Mouse (Mus musculus): ENCODE results near the gene Ggt5. TPM values are rescaled to one million over a fixed set of nuclear protein-coding genes. Genes with fewer than 3 reads are reported as not detected.

Gene Ggt5
- polyA plus RNA-seq, 1 experiment from 2014 or later, result 7.8 TPM

DNA sequence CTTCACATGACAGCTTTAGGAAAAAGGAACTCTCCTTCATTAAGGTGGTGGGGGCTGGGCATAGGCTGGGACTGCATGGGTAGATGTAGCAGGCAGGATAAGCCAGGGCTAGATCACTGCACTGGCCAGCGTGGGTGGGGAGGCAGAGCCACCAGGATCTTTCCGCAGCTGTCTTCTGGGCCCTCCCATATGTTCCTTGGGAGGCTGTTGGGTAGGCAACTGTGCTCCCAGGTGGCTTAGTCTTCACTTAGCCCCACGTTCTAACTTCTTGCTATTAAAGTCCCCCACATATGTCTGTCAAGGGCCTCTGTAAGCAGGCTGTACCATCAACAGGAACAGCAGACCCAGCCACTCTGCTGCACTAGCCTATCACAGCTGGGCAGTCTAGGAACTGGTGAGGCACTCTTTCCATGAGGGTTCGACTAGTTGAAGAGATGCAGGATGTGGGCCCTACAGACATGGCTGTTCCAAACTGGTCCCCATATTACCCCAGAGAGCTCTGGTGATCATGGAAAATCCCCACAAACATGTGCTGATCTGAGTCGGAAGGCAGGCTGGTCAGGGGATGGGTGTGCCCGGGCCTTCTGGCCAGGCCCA, 61.3 kb downstream of the Ggt5 start:
- Histone ChIP-seq H3K4me3 (ENCODE audit: low read depth, low read length) (no peak overlapping the region), H3K4me2 (ENCODE audit: low read length) (no peak overlapping the region), H3K27ac (ENCODE audit: low read depth) (no peak overlapping the region), H3K9me3 (ENCODE audit: control insufficient read depth, low read length) (no peaks in the 10 kb centered on the region), H3K36me3 (ENCODE audit: control insufficient read depth, insufficient read depth, low read length) (peaks cover 98% of the 10 kb centered on the region), H3K27me3 (replicated peaks; ENCODE audit: control insufficient read depth, insufficient read depth, low read length) (no peaks in the 10 kb centered on the region), H3K4me1 (replicated peaks; ENCODE audit: control insufficient read depth, insufficient read depth, low read length) (no peaks in the 10 kb centered on the region), H3K9ac (ENCODE audit: low read length) (no peak overlapping the region)
- 97% methylated on average over 6 of the region's 6 CpGs for WGBS
- no peak for ATAC-seq (replicated peaks; ENCODE audit: low FRiP score, low TSS enrichment, low read depth)
- no peak for DNase-seq (ENCODE audit: low spot score)

DNA sequence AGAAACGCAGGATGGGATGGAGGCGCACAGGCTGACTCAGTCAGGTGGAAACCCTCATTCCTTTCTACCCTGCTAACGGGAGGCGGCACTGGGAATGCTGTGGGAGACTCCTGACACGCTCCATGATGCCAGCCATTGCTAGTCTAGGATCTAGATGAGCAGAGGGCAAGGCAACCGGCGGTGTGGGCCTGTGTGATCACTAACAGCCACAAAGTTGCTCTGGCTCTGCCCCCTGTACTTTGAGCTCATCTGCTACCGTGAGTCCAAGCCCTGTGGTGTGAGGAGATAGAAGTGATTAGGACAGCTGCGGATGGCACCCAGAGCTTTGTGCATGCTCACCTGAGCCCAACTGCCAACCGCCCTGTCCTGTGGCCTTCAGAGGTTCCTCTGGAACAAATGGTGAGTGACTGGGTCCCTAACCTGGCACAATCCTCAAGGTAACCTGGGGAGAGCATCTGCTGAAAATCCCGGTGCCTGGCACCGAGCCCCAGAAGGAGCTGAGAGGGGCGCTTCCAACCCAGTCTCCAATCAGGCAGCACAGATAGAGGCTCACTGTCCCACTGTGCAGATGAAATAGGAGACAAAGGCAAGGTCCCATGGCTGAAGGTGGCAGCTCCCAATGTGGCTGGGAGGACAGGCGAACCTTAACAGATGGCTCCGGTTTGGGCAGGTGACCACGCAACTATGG, 62.4 kb downstream of the Ggt5 start:
- Histone ChIP-seq H3K27me3 (replicated peaks; ENCODE audit: control insufficient read depth, insufficient read depth, low read length) (no peaks in the 10 kb centered on the region), H3K9ac (ENCODE audit: low read length) (no peak overlapping the region), H3K4me2 (ENCODE audit: low read length) (no peak overlapping the region), H3K36me3 (ENCODE audit: control insufficient read depth, insufficient read depth, low read length) (peaks cover 97% of the 10 kb centered on the region), H3K4me3 (ENCODE audit: low read depth, low read length) (no peak overlapping the region), H3K9me3 (ENCODE audit: control insufficient read depth, low read length) (no peaks in the 10 kb centered on the region), H3K4me1 (replicated peaks; ENCODE audit: control insufficient read depth, insufficient read depth, low read length) (no peaks in the 10 kb centered on the region), H3K27ac (ENCODE audit: low read depth) (no peak overlapping the region)
- 95% methylated on average over 16 of the region's 16 CpGs for WGBS
- DNase-seq (ENCODE audit: low spot score), result no peak
- no peak for ATAC-seq (replicated peaks; ENCODE audit: low FRiP score, low TSS enrichment, low read depth)

DNA sequence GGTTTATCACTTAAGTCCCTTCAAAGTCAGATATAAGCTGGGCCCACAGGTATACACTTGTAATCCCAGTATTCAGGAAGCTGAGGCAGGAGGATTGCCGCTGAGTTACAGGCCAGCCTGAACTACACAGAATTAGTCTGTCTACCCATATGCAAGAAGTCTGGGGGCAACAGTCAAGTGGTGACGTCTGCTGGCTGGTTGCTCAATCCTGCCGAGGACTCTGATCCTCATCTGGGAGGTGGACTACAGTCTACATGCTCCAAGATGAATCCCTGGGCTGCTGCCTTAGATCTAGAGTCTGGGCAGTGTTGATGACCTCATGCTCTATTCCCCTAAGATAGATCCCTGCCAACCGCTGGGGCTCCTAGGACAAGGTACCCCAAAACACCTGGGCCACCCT, 64.9 kb downstream of the Ggt5 start:
- DNase-seq (ENCODE audit: low spot score) (no peak), ATAC-seq (replicated peaks; ENCODE audit: low FRiP score, low TSS enrichment, low read depth) (no peak)
- H3K4me2 ChIP-seq (ENCODE audit: low read length), result no peak overlapping the region
- H3K9ac ChIP-seq (ENCODE audit: low read length), result no peak overlapping the region
- no peaks in the 10 kb centered on the region for H3K27me3 ChIP-seq (replicated peaks; ENCODE audit: control insufficient read depth, insufficient read depth, low read length)
- H3K36me3 ChIP-seq (ENCODE audit: control insufficient read depth, insufficient read depth, low read length), result peaks cover 97% of the 10 kb centered on the region
- no peak overlapping the region for H3K27ac ChIP-seq (ENCODE audit: low read depth)
- H3K4me3 ChIP-seq (ENCODE audit: low read depth, low read length), result no peak overlapping the region
- 93% methylated on average over 4 of the region's 4 CpGs for WGBS
- no peaks in the 10 kb centered on the region for H3K9me3 ChIP-seq (ENCODE audit: control insufficient read depth, low read length)
- no peaks in the 10 kb centered on the region for H3K4me1 ChIP-seq (replicated peaks; ENCODE audit: control insufficient read depth, insufficient read depth, low read length)

DNA sequence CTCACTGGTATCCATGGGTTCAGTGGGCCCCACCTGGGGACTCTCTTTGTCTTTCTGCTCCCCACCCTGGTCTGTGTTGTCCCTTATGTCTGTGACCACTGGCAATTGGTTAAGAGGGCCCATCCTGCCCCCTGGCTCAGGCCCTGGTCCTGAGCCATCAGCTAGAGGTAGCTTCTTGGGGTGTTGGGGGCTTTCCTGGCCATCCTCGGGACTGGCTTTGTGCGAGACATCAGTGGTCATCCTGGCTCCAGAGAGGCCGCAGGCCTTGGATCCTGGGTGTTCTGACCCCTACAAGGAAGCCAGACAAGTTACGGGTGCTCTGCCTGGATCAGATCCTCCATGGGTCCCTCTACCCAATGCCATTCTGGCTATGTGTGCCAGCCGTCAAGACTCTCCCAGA, 68.0 kb downstream of the Ggt5 start:
- Histone ChIP-seq H3K36me3 (ENCODE audit: control insufficient read depth, insufficient read depth, low read length) (peaks cover 82% of the 10 kb centered on the region), H3K4me2 (ENCODE audit: low read length) (no peak overlapping the region), H3K27ac (ENCODE audit: low read depth) (no peak overlapping the region), H3K9ac (ENCODE audit: low read length) (no peak overlapping the region), H3K4me3 (ENCODE audit: low read depth, low read length) (no peak overlapping the region), H3K27me3 (replicated peaks; ENCODE audit: control insufficient read depth, insufficient read depth, low read length) (no peaks in the 10 kb centered on the region), H3K9me3 (ENCODE audit: control insufficient read depth, low read length) (no peaks in the 10 kb centered on the region), H3K4me1 (replicated peaks; ENCODE audit: control insufficient read depth, insufficient read depth, low read length) (no peaks in the 10 kb centered on the region)
- ATAC-seq (replicated peaks; ENCODE audit: low FRiP score, low TSS enrichment, low read depth) (no peak), DNase-seq (ENCODE audit: low spot score) (no peak)
- WGBS, result 90% methylated on average over 5 of the region's 5 CpGs

DNA sequence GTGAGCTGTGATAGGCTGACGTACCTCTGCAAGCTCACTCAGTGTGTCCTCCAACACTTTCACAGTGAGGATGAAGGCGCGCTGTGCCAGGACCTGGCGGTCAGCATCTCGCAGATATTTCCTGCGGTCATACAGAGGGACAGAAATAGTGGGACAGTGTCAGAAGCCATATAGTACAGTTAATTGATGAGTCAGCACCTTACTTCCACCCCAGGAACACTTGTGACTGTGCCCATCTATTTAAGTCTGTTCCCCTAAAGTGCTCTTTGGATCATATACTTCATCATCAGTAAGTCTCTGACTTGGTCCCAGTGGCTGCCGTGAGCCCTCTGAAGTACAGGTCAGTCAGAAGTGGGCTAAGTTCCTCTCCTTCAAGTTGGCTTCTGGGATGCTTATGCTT, 68.6 kb downstream of the Ggt5 start:
- ATAC-seq (replicated peaks; ENCODE audit: low FRiP score, low TSS enrichment, low read depth) (no peak), DNase-seq (ENCODE audit: low spot score) (no peak)
- Histone ChIP-seq H3K4me3 (ENCODE audit: low read depth, low read length) (no peak overlapping the region), H3K4me2 (ENCODE audit: low read length) (no peak overlapping the region), H3K4me1 (replicated peaks; ENCODE audit: control insufficient read depth, insufficient read depth, low read length) (no peaks in the 10 kb centered on the region), H3K27ac (ENCODE audit: low read depth) (no peak overlapping the region), H3K9ac (ENCODE audit: low read length) (no peak overlapping the region), H3K9me3 (ENCODE audit: control insufficient read depth, low read length) (no peaks in the 10 kb centered on the region), H3K36me3 (ENCODE audit: control insufficient read depth, insufficient read depth, low read length) (peaks cover 81% of the 10 kb centered on the region), H3K27me3 (replicated peaks; ENCODE audit: control insufficient read depth, insufficient read depth, low read length) (no peaks in the 10 kb centered on the region)
- WGBS, result 98% methylated on average over 7 of the region's 7 CpGs

DNA sequence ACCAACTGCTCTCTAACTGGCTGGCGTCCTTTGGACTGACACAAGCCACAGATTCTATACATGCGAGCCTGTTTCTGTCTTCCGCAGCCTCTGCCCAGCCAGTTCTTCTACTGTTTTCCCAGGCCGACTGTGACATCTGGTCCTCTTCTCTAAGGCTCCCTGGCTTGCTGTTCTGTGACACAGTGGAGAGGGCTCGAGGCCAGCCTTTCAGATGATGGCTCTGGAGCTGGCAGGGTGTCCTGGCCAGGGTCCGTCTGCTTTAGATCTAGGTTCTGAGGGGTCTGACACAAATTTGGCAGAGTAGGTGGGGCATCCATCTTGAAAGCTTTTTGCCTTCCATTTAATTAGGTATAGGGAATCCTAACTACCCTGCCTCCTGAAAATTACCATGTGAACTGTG, 72.2 kb downstream of the Ggt5 start:
- no peak for DNase-seq (ENCODE audit: low spot score)
- WGBS, result 79% methylated on average over 6 of the region's 6 CpGs
- Histone ChIP-seq H3K4me2 (ENCODE audit: low read length) (no peak overlapping the region), H3K9me3 (ENCODE audit: control insufficient read depth, low read length) (no peaks in the 10 kb centered on the region), H3K4me3 (ENCODE audit: low read depth, low read length) (no peak overlapping the region), H3K36me3 (ENCODE audit: control insufficient read depth, insufficient read depth, low read length) (peaks cover 56% of the 10 kb centered on the region), H3K27me3 (replicated peaks; ENCODE audit: control insufficient read depth, insufficient read depth, low read length) (no peaks in the 10 kb centered on the region), H3K27ac (ENCODE audit: low read depth) (no peak overlapping the region), H3K9ac (ENCODE audit: low read length) (no peak overlapping the region), H3K4me1 (replicated peaks; ENCODE audit: control insufficient read depth, insufficient read depth, low read length) (peaks cover 7% of the 10 kb centered on the region)
- ATAC-seq (replicated peaks; ENCODE audit: low FRiP score, low TSS enrichment, low read depth), result no peak

DNA sequence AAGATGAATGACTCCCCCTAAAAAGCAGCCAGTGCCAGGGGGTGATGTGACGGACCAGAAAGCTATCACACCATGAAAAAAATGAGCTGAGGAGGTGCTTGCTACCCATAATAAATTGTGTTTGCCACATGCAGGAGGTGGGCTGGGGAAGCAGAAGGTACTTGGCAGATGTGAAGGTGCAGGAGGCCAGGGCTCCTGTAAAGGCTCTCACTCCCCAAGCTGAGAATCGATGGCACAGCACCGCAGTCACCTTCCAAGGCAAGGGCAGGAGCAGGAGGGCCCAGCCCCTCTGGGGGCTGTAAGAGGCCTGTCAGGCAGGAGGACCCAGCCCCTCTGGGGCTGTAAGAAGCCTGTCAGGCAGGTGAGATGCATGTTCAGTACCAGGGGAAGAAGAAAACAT, 72.7 kb downstream of the Ggt5 start:
- 83% methylated on average over 3 of the region's 3 CpGs for WGBS
- DNase-seq (ENCODE audit: low spot score), result no peak
- Histone ChIP-seq H3K9me3 (ENCODE audit: control insufficient read depth, low read length) (no peaks in the 10 kb centered on the region), H3K4me2 (ENCODE audit: low read length) (no peak overlapping the region), H3K27me3 (replicated peaks; ENCODE audit: control insufficient read depth, insufficient read depth, low read length) (no peaks in the 10 kb centered on the region), H3K4me1 (replicated peaks; ENCODE audit: control insufficient read depth, insufficient read depth, low read length) (peaks cover 12% of the 10 kb centered on the region), H3K4me3 (ENCODE audit: low read depth, low read length) (no peak overlapping the region), H3K27ac (ENCODE audit: low read depth) (no peak overlapping the region), H3K36me3 (ENCODE audit: control insufficient read depth, insufficient read depth, low read length) (peaks cover 51% of the 10 kb centered on the region), H3K9ac (ENCODE audit: low read length) (no peak overlapping the region)
- ATAC-seq (replicated peaks; ENCODE audit: low FRiP score, low TSS enrichment, low read depth), result no peak

DNA sequence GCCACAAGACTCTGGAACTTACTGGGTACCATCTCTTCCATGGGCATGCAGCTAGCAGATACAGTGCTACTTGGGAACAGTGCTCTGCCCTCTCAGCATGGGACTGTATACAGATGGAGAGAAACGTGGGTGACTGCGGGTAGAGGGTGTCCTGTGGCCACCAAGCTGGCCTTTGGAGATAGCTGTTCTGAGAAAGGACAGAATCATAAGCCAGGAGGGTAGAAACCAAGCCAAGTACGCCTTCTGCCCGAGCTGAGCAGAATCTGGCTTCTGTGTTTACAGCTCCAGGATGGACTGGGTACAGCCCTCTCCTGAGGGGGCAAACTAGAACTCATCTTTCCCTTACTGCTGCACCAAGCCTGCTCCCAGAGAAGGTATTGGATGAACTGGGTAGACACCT, 73.4 kb downstream of the Ggt5 start:
- ATAC-seq (replicated peaks; ENCODE audit: low FRiP score, low TSS enrichment, low read depth) (no peak), DNase-seq (ENCODE audit: low spot score) (no peak)
- no peak overlapping the region for H3K4me2 ChIP-seq (ENCODE audit: low read length)
- H3K4me3 ChIP-seq (ENCODE audit: low read depth, low read length), result no peak overlapping the region
- 92% methylated on average over 4 of the region's 4 CpGs for WGBS
- H3K9me3 ChIP-seq (ENCODE audit: control insufficient read depth, low read length), result no peaks in the 10 kb centered on the region
- H3K4me1 ChIP-seq (replicated peaks; ENCODE audit: control insufficient read depth, insufficient read depth, low read length), result peaks cover 13% of the 10 kb centered on the region
- H3K36me3 ChIP-seq (ENCODE audit: control insufficient read depth, insufficient read depth, low read length), result peaks cover 44% of the 10 kb centered on the region
- H3K27me3 ChIP-seq (replicated peaks; ENCODE audit: control insufficient read depth, insufficient read depth, low read length), result no peaks in the 10 kb centered on the region
- H3K9ac ChIP-seq (ENCODE audit: low read length), result no peak overlapping the region
- H3K27ac ChIP-seq (ENCODE audit: low read depth), result no peak overlapping the region

DNA sequence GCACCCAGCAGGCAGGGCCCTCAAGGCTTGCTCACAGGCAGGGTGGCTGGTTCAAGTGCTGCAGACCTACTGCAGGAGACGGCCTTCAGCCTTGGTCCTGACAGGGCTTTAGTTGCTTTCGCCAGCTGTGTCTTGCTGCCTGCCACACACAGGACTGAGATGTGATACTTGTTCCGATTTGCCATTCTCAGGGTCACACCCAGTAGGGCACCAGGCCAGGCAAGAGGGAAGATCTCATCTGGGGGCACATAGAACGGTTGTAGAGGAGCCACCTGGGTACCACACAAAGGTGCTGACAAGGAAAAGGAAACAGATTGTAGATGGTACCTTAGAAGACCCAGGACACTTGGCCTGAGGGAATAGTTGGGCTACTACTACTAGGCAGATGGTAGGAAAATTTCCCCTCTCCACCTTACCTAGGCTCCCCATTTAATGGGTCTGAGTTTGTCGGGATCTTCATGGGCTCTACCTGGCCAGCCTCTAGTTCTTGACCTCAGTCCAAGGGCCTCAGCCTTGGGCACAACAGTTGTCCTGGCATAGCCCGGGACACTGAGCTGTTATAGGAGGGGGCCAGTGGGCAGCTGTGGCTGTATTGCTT, 75.6 kb downstream of the Ggt5 start:
- no peak for DNase-seq (ENCODE audit: low spot score)
- Histone ChIP-seq H3K9me3 (ENCODE audit: control insufficient read depth, low read length) (no peaks in the 10 kb centered on the region), H3K4me1 (replicated peaks; ENCODE audit: control insufficient read depth, insufficient read depth, low read length) (peaks cover 17% of the 10 kb centered on the region), H3K4me2 (ENCODE audit: low read length) (no peak overlapping the region), H3K4me3 (ENCODE audit: low read depth, low read length) (no peak overlapping the region), H3K27ac (ENCODE audit: low read depth) (no peak overlapping the region), H3K9ac (ENCODE audit: low read length) (no peak overlapping the region), H3K27me3 (replicated peaks; ENCODE audit: control insufficient read depth, insufficient read depth, low read length) (peaks cover 5% of the 10 kb centered on the region; the same call in 1 of the 2 replicates), H3K36me3 (ENCODE audit: control insufficient read depth, insufficient read depth, low read length) (peaks cover 35% of the 10 kb centered on the region; the same call in 1 of the 2 replicates)
- no peak for ATAC-seq (replicated peaks; ENCODE audit: low FRiP score, low TSS enrichment, low read depth)
- 92% methylated on average over 6 of the region's 6 CpGs for WGBS

Data from intestine, embryonic 14.5 days (tissue).